Mouse (Mus musculus): ENCODE data around the gene Pepd. TPM values are rescaled to one million over a fixed set of nuclear protein-coding genes. Genes with fewer than 3 reads are reported as not detected.
A peak's percentile ranks its signal among the peaks of the same experiment; 100 is the strongest.

The Pepd gene
- polyA plus RNA-seq, 1 experiment from 2014 or later = 62.5 TPM

GRCm38 (mm10) chr7:35054286-35054685 lies 142.1 kb downstream of the Pepd start:
- Histone ChIP-seq H3K9me3 (no peaks in the 10 kb centered on the region), H3K27me3 (replicated peaks) (no peaks in the 10 kb centered on the region), H3K36me3 (replicated peaks) (0 out of 2 replicates have a peak, but pooled peaks cover 6% of the 10 kb centered on the region), H3K9ac (no peak overlapping the region), H3K27ac (no peak overlapping the region), H3K4me3 (no peak overlapping the region; the same call in 1 of the 2 replicates), H3K4me2 (0 out of 2 replicates have a peak overlapping the region, but pooled peaks have one; percentile 87), H3K4me1 (peaks cover 28% of the 10 kb centered on the region)
- no peak for ATAC-seq (replicated peaks)
- 83% methylated on average over 1 of the region's 1 CpGs for WGBS

GRCm38 (mm10) chr7:35054977-35055618 lies 142.9 kb downstream of the Pepd start:
- WGBS = 46% methylated on average over 2 of the region's 2 CpGs
- H3K36me3 ChIP-seq (replicated peaks) = 0 out of 2 replicates have a peak, but pooled peaks cover 3% of the 10 kb centered on the region
- peak overlapping the region; percentile 91 for H3K9ac ChIP-seq
- H3K4me2 ChIP-seq = peak overlapping the region; percentile 87
- H3K4me3 ChIP-seq = peak overlapping the region; percentile 91
- ATAC-seq (replicated peaks) = no peak
- peak overlapping the region; percentile 91; the same call in 1 of the 2 replicates for H3K27ac ChIP-seq
- no peaks in the 10 kb centered on the region for H3K27me3 ChIP-seq (replicated peaks)
- peaks cover 28% of the 10 kb centered on the region for H3K4me1 ChIP-seq
- H3K9me3 ChIP-seq = no peaks in the 10 kb centered on the region

GRCm38 (mm10) chr7:35055619-35056435 lies 143.6 kb downstream of the Pepd start:
- Histone ChIP-seq H3K27me3 (replicated peaks) (no peaks in the 10 kb centered on the region), H3K27ac (peak overlapping the region; percentile 91), H3K4me1 (peaks cover 28% of the 10 kb centered on the region), H3K9me3 (no peaks in the 10 kb centered on the region), H3K4me3 (peak overlapping the region; percentile 91), H3K4me2 (peak overlapping the region; percentile 87), H3K36me3 (replicated peaks) (no peaks in the 10 kb centered on the region), H3K9ac (peak overlapping the region; percentile 91)
- under 1% methylated on average over 67 of the region's 77 CpGs for WGBS
- ATAC-seq (replicated peaks) = peak; percentile 92

- Histone ChIP-seq H3K4me2 (peak within 1 kb of the TSS; percentile 87), H3K27ac (peak within 1 kb of the TSS; percentile 91), H3K36me3 (replicated peaks) (no peaks in the 10 kb centered on the region), H3K9me3 (no peaks in the 10 kb centered on the region), H3K4me1 (peaks cover 28% of the 10 kb centered on the region), H3K4me3 (peak within 1 kb of the TSS; percentile 91), H3K27me3 (replicated peaks) (no peaks in the 10 kb centered on the region), H3K9ac (peak within 1 kb of the TSS; percentile 91)
- ATAC-seq (replicated peaks) = peak; percentile 99
- under 1% methylated on average over 51 of the region's 53 CpGs for WGBS
Observed at GRCm38 (mm10) chr7:35056436-35056864, 144.3 kb downstream of the Pepd start, which contains the start of gene Cebpg. Cebpg (minus strand) TSS chr7:35056573.

GRCm38 (mm10) chr7:35056999-35057398 lies 144.8 kb downstream of the Pepd start:
- Histone ChIP-seq H3K27me3 (replicated peaks) (no peaks in the 10 kb centered on the region), H3K4me2 (peak overlapping the region; percentile 87), H3K9ac (peak overlapping the region; percentile 2; the same call in 1 of the 2 replicates), H3K36me3 (replicated peaks) (no peaks in the 10 kb centered on the region), H3K4me3 (peak overlapping the region; percentile 91), H3K27ac (peak overlapping the region; percentile 35; the same call in 1 of the 2 replicates), H3K9me3 (no peaks in the 10 kb centered on the region), H3K4me1 (peaks cover 28% of the 10 kb centered on the region)
- 26% methylated on average over 10 of the region's 10 CpGs for WGBS
- ATAC-seq (replicated peaks) = peak; percentile 24; the same call in 1 of the 2 replicates

GRCm38 (mm10) chr7:35057569-35057968 lies 145.4 kb downstream of the Pepd start:
- Histone ChIP-seq H3K9me3 (no peaks in the 10 kb centered on the region), H3K36me3 (replicated peaks) (no peaks in the 10 kb centered on the region), H3K4me2 (no peak overlapping the region), H3K4me1 (peaks cover 28% of the 10 kb centered on the region), H3K9ac (no peak overlapping the region), H3K4me3 (no peak overlapping the region), H3K27ac (no peak overlapping the region), H3K27me3 (replicated peaks) (no peaks in the 10 kb centered on the region)
- 90% methylated on average over 4 of the region's 4 CpGs for WGBS
- ATAC-seq (replicated peaks) = no peak

- Histone ChIP-seq H3K36me3 (replicated peaks) (no peaks in the 10 kb centered on the region), H3K9me3 (no peaks in the 10 kb centered on the region), H3K27me3 (replicated peaks) (no peaks in the 10 kb centered on the region), H3K4me3 (no peak overlapping the region), H3K9ac (no peak overlapping the region), H3K4me1 (peaks cover 26% of the 10 kb centered on the region), H3K4me2 (no peak overlapping the region), H3K27ac (no peak overlapping the region)
- ATAC-seq (replicated peaks) = no peak
- WGBS = 79% methylated on average over 1 of the region's 1 CpGs
Observed at GRCm38 (mm10) chr7:35058329-35058728, 146.2 kb downstream of the Pepd start.

GRCm38 (mm10) chr7:35059467-35059866 lies 147.3 kb downstream of the Pepd start:
- Histone ChIP-seq H3K9me3 (no peaks in the 10 kb centered on the region), H3K4me2 (no peak overlapping the region), H3K27ac (no peak overlapping the region), H3K4me1 (peaks cover 17% of the 10 kb centered on the region), H3K9ac (no peak overlapping the region), H3K36me3 (replicated peaks) (no peaks in the 10 kb centered on the region), H3K27me3 (replicated peaks) (no peaks in the 10 kb centered on the region), H3K4me3 (no peak overlapping the region)
- no peak for ATAC-seq (replicated peaks)
- 74% methylated on average over 5 of the region's 5 CpGs for WGBS

- H3K27ac ChIP-seq = no peak overlapping the region
- H3K9me3 ChIP-seq = no peaks in the 10 kb centered on the region
- WGBS = 77% methylated on average over 14 of the region's 14 CpGs
- no peaks in the 10 kb centered on the region for H3K36me3 ChIP-seq (replicated peaks)
- no peaks in the 10 kb centered on the region for H3K27me3 ChIP-seq (replicated peaks)
- no peaks in the 10 kb centered on the region for H3K4me1 ChIP-seq
- H3K9ac ChIP-seq = no peak overlapping the region
- no peak overlapping the region for H3K4me2 ChIP-seq
- no peak overlapping the region for H3K4me3 ChIP-seq
- ATAC-seq (replicated peaks) = no peak
Observed at GRCm38 (mm10) chr7:35064286-35065258, 152.4 kb downstream of the Pepd start.

- WGBS = 85% methylated on average over 3 of the region's 3 CpGs
- no peak overlapping the region for H3K27ac ChIP-seq
- H3K9ac ChIP-seq = no peak overlapping the region
- no peak for ATAC-seq (replicated peaks)
- no peaks in the 10 kb centered on the region for H3K36me3 ChIP-seq (replicated peaks)
- no peaks in the 10 kb centered on the region for H3K9me3 ChIP-seq
- no peak overlapping the region for H3K4me2 ChIP-seq
- no peaks in the 10 kb centered on the region for H3K4me1 ChIP-seq
- H3K4me3 ChIP-seq = no peak overlapping the region
- H3K27me3 ChIP-seq (replicated peaks) = no peaks in the 10 kb centered on the region
Observed at GRCm38 (mm10) chr7:35065958-35066357, 153.8 kb downstream of the Pepd start.

- no peak overlapping the region for H3K27ac ChIP-seq
- H3K4me1 ChIP-seq = no peaks in the 10 kb centered on the region
- WGBS = 42% methylated on average over 8 of the region's 8 CpGs
- no peaks in the 10 kb centered on the region for H3K9me3 ChIP-seq
- no peak overlapping the region for H3K4me3 ChIP-seq
- no peak for ATAC-seq (replicated peaks)
- H3K9ac ChIP-seq = no peak overlapping the region
- H3K36me3 ChIP-seq (replicated peaks) = no peaks in the 10 kb centered on the region
- H3K27me3 ChIP-seq (replicated peaks) = no peaks in the 10 kb centered on the region
- no peak overlapping the region for H3K4me2 ChIP-seq
Observed at GRCm38 (mm10) chr7:35066640-35067212, 154.5 kb downstream of the Pepd start.

All from midbrain, embryonic 15.5 days (tissue).